Mouse (Mus musculus) forelimb bud, embryonic 11.5 days (tissue): ENCODE data around the gene Ybx2.
"Not testable (repeated sequence)": the region's sequence is repeated elsewhere in the genome, so short reads cannot be mapped to it uniquely, and the experiment has no call there.

Experiments used
- DNase-seq: peaks from one replicate; pipeline ENCODE4 v3.0.0-alpha.2; 2012; ENCODE audit warnings: low read depth, low spot score

Gene Ybx2

GRCm38 (mm10) chr11:69934681-69935080, 915 bp upstream of the Ybx2 start:
- DNase-seq, result no peak

GRCm38 (mm10) chr11:69936156-69936555, 560 bp downstream of the Ybx2 start:
- DNase-seq, result no peak

GRCm38 (mm10) chr11:69936714-69937347, 1.2 kb downstream of the Ybx2 start:
- DNase-seq, result no peak

GRCm38 (mm10) chr11:69937385-69937784, 1.8 kb downstream of the Ybx2 start:
- no peak for DNase-seq

- DNase-seq, result no peak
Measured at GRCm38 (mm10) chr11:69937834-69938233, 2.2 kb downstream of the Ybx2 start.

- DNase-seq, result no peak
Measured at GRCm38 (mm10) chr11:69938401-69938979, 2.9 kb downstream of the Ybx2 start.

GRCm38 (mm10) chr11:69939181-69939580, 3.6 kb downstream of the Ybx2 start:
- DNase-seq, result no peak

GRCm38 (mm10) chr11:69939731-69940130, 4.1 kb downstream of the Ybx2 start:
- DNase-seq, result no peak

- DNase-seq, result no peak
Measured at GRCm38 (mm10) chr11:69940962-69941361, 5.4 kb downstream of the Ybx2 start.

- no peak for DNase-seq
Measured at GRCm38 (mm10) chr11:69945216-69945615, 9.6 kb downstream of the Ybx2 start.

- no peak for DNase-seq
Measured at GRCm38 (mm10) chr11:69945997-69946891, 10.6 kb downstream of the Ybx2 start.

GRCm38 (mm10) chr11:69947337-69948065, 11.9 kb downstream of the Ybx2 start:
- peak; percentile 65 for DNase-seq

- DNase-seq, result peak; percentile 96
Measured at GRCm38 (mm10) chr11:69948066-69948762, 12.6 kb downstream of the Ybx2 start, which contains the start of gene Slc2a4. Slc2a4 (minus strand) TSS chr11:69948188.

- DNase-seq, result peak; percentile 94
Measured at GRCm38 (mm10) chr11:69948763-69949150, 13.2 kb downstream of the Ybx2 start.

GRCm38 (mm10) chr11:69950807-69951459, 15.3 kb downstream of the Ybx2 start:
- DNase-seq, result no peak

GRCm38 (mm10) chr11:69952274-69952673, 16.7 kb downstream of the Ybx2 start:
- no peak for DNase-seq

GRCm38 (mm10) chr11:69953267-69953915, 17.8 kb downstream of the Ybx2 start:
- DNase-seq, result no peak

GRCm38 (mm10) chr11:69955618-69956017, 20.0 kb downstream of the Ybx2 start:
- not testable (repeated sequence) for DNase-seq

- DNase-seq, result no peak
Measured at GRCm38 (mm10) chr11:69956218-69956617, 20.6 kb downstream of the Ybx2 start.

GRCm38 (mm10) chr11:69960616-69961015, 25.0 kb downstream of the Ybx2 start:
- no peak for DNase-seq
